Mouse (Mus musculus) layer of hippocampus, adult 6 months (tissue): ENCODE results near the gene Cxcl2. TPM values are rescaled to one million over a fixed set of nuclear protein-coding genes. Genes with fewer than 3 reads are reported as not detected.

Experiments used
- long read RNA-seq, 2 experiments: library from polyadenylated mRNA; unstranded; transcript quantifications; one replicate each; pipeline ENCODE4 v2.0.0; 2019 to 2020
- polyA plus RNA-seq: library from polyadenylated mRNA; unstranded; fragments of <200 nt; fragmentation: Nextera tagmentation; gene quantifications from 2 replicates; pipeline ENCODE4 v1.2.3, GENCODE M21; 2021

Cxcl2 gene
- polyA plus RNA-seq, result not detected in 2 replicates
- long read RNA-seq, experiment 1, result 0 reads
- long read RNA-seq, experiment 2, result 0 reads

DNA sequence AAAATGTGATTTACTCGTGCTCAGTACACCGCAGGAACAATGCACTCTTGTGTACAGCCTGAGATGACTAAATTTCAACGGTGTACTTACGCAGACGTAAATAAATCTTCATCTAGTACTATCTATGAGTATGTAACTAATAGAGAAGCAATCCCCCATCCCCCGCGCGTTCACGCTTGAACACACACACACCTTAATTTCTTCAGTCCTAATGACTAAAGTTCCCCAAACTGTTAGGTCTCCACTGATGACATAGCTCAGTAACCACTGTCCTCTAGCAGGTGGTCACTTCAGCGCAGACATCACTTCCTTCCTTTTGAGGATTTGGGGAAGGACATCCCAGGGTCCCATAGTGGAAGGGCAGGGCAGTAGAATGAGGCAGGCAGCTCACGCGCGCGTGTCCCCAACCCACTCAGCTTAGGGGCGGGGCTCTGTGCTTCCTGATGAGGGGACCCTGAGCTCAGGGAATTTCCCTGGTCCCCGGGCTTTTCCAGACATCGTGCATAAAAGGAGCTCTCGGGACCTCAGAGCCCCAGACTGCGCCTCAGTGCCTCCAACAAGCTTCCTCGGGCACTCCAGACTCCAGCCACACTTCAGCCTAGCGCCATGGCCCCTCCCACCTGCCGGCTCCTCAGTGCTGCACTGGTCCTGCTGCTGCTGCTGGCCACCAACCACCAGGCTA is at the start of gene Cxcl2:
Gene Cxcl2, plus strand, starts transcription at position 533 of the 682 bp plus-strand sequence.

DNA sequence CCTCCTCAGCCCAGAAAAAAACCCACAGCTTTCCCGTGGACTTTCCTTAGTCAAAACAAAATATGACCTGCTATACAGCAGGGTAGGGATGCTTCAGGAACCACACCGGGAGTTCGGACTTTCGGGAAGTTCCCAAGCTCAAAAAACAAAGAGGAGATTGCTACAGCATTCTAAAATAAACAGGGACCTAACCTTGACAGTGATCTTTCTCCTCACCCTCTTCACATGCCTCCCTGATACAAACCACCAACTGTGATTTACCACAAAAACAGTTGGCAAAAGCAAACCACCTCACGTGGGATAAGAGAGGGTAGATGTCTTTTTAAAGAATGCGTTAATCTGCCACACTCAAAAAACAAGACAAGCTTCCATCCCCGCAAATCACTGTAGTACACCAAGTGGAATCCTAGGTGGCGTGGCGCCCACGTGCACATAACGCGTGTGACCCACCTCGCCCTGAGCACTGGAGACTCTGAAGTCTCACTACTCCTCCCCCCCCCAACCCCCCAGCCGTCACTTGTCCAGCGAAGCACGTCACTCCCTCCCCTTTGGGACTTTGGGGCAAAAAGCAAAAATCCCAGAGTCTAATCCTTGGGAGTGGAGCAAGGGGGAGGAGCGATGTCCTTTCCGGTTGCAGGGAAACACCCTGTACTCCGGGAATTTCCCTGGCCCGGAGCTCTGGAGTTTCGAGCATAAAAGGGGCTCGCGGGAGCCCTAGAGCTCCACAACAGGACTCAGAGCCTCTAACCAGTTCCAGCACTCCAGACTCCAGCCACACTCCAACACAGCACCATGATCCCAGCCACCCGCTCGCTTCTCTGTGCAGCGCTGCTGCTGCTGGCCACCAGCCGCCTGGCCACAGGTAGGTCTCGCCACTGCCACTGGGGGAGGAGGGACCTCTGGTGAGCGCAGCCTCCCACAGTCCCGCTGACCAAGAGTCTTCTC is 12.9 kb upstream of the Cxcl2 start, which contains the start of gene Cxcl1:
Gene Cxcl1, plus strand, starts transcription at position 723 of the 945 bp plus-strand sequence.

DNA sequence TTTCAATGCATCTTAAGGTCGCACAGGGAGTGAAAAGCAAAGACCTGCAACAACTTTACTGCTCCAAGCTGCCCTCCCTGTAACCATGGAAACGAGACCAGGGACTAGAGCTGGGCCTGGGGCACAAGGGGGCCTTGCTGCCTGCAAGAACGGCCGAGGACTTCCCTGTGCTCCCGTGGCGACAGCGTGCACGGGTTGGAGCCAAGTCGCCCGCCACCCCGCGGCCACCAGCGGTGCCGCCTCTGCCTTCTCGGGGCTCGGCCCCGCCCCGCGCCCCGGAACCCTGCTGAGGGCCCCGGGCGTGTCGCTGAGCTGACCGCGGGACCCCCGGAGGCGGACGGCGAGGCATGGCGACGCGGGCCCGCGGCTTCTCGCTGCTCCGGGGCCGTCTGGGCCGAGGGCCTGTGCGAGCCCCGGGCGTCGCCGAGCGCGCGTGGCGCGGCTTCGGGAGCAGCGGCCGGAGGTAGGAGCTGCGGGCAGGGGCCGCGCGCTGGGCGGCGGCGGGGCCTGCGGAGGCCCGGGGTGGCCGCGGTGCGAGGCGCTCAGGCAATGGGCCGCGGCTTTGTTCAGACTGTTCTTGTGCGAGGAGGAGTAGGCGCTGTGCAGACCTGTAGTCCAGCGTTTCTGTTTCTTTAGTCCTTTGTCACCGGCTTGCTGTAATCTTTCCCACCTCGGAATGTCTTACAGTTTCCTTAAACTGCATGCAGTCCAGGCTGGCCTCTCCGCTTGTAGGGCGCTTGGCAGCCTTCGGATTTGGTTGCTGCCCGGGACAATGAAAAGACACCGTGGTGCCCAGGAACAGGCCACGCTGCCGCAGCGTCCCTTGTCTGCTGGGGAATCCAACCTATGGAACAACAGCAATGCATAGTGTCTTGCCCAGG is 27.5 kb downstream of the Cxcl2 start, which contains the start of gene Mthfd2l:
Gene Mthfd2l, plus strand, starts transcription at position 147 of the 881 bp plus-strand sequence.

Other genes with a start within 250 kb of the Cxcl2 start
- 4.0 and 8.0 TPM in 2 replicates for gene Cxcl5, start 144.5 kb upstream of the Cxcl2 start, polyA plus RNA-seq
- not detected in 2 replicates for gene Ppbp, start 135.4 kb upstream of the Cxcl2 start, polyA plus RNA-seq
- gene Pf4, start 131.4 kb upstream of the Cxcl2 start, polyA plus RNA-seq, result 6.7 and 8.5 TPM in 2 replicates
- gene Cxcl3, start 117.8 kb upstream of the Cxcl2 start, polyA plus RNA-seq, result not detected in 2 replicates
- gene Cxcl15, start 109.3 kb upstream of the Cxcl2 start, polyA plus RNA-seq, result not detected in 2 replicates
- gene Cxcl1, start 12.6 kb upstream of the Cxcl2 start, polyA plus RNA-seq, result 0.25 and 0.41 TPM in 2 replicates
- gene Mthfd2l, start 27.2 kb downstream of the Cxcl2 start, polyA plus RNA-seq, result 12.1 and 12.8 TPM in 2 replicates
- not detected in 2 replicates for gene Epgn, start 123.6 kb downstream of the Cxcl2 start, polyA plus RNA-seq
- not detected in 2 replicates for gene Ereg, start 170.8 kb downstream of the Cxcl2 start, polyA plus RNA-seq
- gene Areg, start 235.7 kb downstream of the Cxcl2 start, polyA plus RNA-seq, result 0.15 TPM in 2 replicates